Mouse (Mus musculus): Measurements from ENCODE around the gene Rpl27a. TPM values are rescaled to one million over a fixed set of nuclear protein-coding genes. Genes with fewer than 3 reads are reported as not detected.

Gene Rpl27a
- 854 TPM for polyA plus RNA-seq (2014; fragmentation: Illumina TruSeq; extraction: RNeasy Lipid Tissue Mini Kit (QIAGEN cat#74804); ENCODE audit: insufficient read depth, low read depth, low replicate concordance)

DNA sequence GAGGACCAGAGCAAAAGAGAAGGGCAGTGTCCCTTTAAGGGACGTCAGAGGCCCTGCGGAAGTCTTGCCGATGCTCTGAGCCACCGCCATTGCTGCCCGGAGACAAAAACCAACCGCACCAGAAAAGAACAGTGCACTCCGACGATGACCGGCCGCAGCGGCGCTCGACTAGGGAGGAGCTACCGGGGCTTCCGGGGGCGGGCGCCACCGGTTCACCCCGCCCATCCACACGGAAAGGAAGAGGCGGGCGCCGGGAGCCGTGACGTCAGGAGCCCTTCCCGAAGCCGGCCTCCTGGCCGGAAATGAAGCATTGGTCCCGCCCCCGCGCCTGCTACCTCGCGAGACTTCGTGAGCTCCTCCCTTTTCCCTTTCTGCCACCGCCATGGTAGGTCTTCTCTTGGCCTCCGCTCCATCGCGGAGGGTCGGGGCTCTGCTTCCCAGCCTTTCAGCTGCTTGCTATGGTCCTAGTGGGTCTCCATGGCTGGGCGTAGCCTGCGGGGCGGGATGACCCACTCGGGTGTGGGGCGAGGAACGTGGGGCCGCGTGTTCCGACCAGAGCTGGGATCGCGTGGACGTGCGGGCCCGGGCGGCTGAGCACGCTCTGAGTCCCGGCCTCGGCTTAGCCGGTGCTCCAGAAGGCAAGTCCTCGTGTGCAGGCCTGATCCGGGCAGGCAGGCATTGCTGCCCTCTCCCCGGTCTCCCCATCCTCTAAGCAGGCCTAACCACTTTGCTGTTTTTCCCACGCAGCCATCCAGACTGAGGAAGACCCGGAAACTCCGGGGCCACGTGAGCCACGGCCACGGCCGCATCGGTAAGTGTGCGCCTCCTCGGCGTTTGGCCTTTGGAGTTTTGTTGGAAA, at the start of gene Rpl27a:
Gene Rpl27a (plus strand): TSS at position 310 of the 859 bp plus-strand sequence.

DNA sequence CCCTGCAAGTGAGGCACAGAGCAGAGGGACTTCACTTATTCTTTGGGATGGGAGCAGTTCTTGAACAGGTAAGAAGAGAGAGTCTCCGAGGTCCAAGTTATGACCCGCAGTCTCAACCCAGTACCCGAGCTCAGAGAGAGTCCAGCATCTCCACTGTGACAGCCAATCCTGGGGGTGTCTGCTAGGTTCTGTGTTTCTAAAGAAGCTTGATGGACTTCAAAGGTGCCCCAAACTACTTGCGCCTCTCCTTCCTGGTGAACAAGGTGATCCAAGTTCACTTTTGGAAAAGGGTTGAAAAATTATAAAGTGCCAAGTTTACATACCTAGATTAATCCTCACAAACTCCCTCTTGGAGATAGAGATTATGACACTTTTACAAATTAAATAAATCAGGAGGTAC, 10.9 kb upstream of the Rpl27a start, which contains the start of gene Trim66:
Gene Trim66 (minus strand): TSS at position 101 of the 400 bp plus-strand sequence.

Other genes starting within 250 kb of the Rpl27a start
- 12.2 TPM for gene Stk33, start 80.1 kb upstream of the Rpl27a start, polyA plus RNA-seq (2014; fragmentation: Illumina TruSeq; extraction: RNeasy Lipid Tissue Mini Kit (QIAGEN cat#74804); ENCODE audit: insufficient read depth, low read depth, low replicate concordance)
- not detected for gene Trim66, start 11.0 kb upstream of the Rpl27a start, polyA plus RNA-seq (2014; fragmentation: Illumina TruSeq; extraction: RNeasy Lipid Tissue Mini Kit (QIAGEN cat#74804); ENCODE audit: insufficient read depth, low read depth, low replicate concordance)
- 37.9 TPM for gene St5, start 184.5 kb downstream of the Rpl27a start, polyA plus RNA-seq (2014; fragmentation: Illumina TruSeq; extraction: RNeasy Lipid Tissue Mini Kit (QIAGEN cat#74804); ENCODE audit: insufficient read depth, low read depth, low replicate concordance)
- gene Akip1, start 184.5 kb downstream of the Rpl27a start, polyA plus RNA-seq (2014; fragmentation: Illumina TruSeq; extraction: RNeasy Lipid Tissue Mini Kit (QIAGEN cat#74804); ENCODE audit: insufficient read depth, low read depth, low replicate concordance) = 34.5 TPM
- gene BC051019, start 204.7 kb downstream of the Rpl27a start, polyA plus RNA-seq (2014; fragmentation: Illumina TruSeq; extraction: RNeasy Lipid Tissue Mini Kit (QIAGEN cat#74804); ENCODE audit: insufficient read depth, low read depth, low replicate concordance) = 18.4 TPM
- not detected for gene Ascl3, start 212.6 kb downstream of the Rpl27a start, polyA plus RNA-seq (2014; fragmentation: Illumina TruSeq; extraction: RNeasy Lipid Tissue Mini Kit (QIAGEN cat#74804); ENCODE audit: insufficient read depth, low read depth, low replicate concordance)
- gene Tmem9b, start 233.7 kb downstream of the Rpl27a start, polyA plus RNA-seq (2014; fragmentation: Illumina TruSeq; extraction: RNeasy Lipid Tissue Mini Kit (QIAGEN cat#74804); ENCODE audit: insufficient read depth, low read depth, low replicate concordance) = 60.0 TPM

All from lung, adult 10 weeks (tissue).